Mouse (Mus musculus) kidney, adult 2 months (tissue): Measurements from ENCODE around the gene Ubac2.

Source experiments
- CTCF ChIP-seq: fragments of 200-500 bp; conservative IDR thresholded peaks from 2 replicates; pipeline ENCODE4 v1.5.1; 2011; ENCODE audit warnings: low read depth, mild to moderate bottlenecking, control low read depth, low read length, moderate library complexity, mixed read lengths; ENCODE audit not compliant: insufficient read depth, insufficient read length
- POLR2A ChIP-seq: fragments of 200-500 bp; IDR thresholded peaks from one replicate; pipeline ENCODE4 v1.6.1; 2011; ENCODE audit warnings: low read depth, low read length, control low read depth

- TF ChIP-seq CTCF = no peak
- no peak for TF ChIP-seq POLR2A
Observed at GRCm38 (mm10) chr14:121931594-121931993, 53.2 kb downstream of the Ubac2 start.
